Mouse (Mus musculus): ENCODE data around the gene Adgre1. TPM values are rescaled to one million over a fixed set of nuclear protein-coding genes. Genes with fewer than 3 reads are reported as not detected.

The Adgre1 gene
- polyA plus RNA-seq, 1 experiment: 0.01 TPM

GRCm38 (mm10) chr17:57337996-57338395 is 20.5 kb upstream of the Adgre1 start:
- no peak overlapping the region for H3ac ChIP-seq (ENCODE audit: control insufficient read depth, insufficient read length)
- no peaks in the 10 kb centered on the region for H3K79me2 ChIP-seq (ENCODE audit: control insufficient read depth, insufficient read depth)
- H3K4me2 ChIP-seq (ENCODE audit: low read depth): no peak overlapping the region
- no peak overlapping the region for H3K4me3 ChIP-seq
- TF ChIP-seq MAX (IDR thresholded peaks at IDR 0.05; ENCODE audit: low read depth): no peak
- no peak for TF ChIP-seq REST (IDR thresholded peaks at IDR 0.05; ENCODE audit: insufficient read depth, insufficient read length)
- no peak for TF ChIP-seq E2F4 (IDR thresholded peaks at IDR 0.05; ENCODE audit: insufficient read depth)
- no peak for TF ChIP-seq TCF12 (IDR thresholded peaks at IDR 0.05; ENCODE audit: insufficient read depth, poor library complexity, severe bottlenecking)
- no peak for TF ChIP-seq MYOG (IDR thresholded peaks at IDR 0.05; ENCODE audit: control insufficient read depth in 1 of 3, insufficient read depth in 1 of 3, insufficient read length in 2 of 3, low read depth in 2 of 3)
- TF ChIP-seq SRF (IDR thresholded peaks at IDR 0.05; ENCODE audit: control insufficient read depth, insufficient read length, low read depth): no peak
- peaks cover 13% of the 10 kb centered on the region for H3K27me3 ChIP-seq (ENCODE audit: control insufficient read depth, insufficient read depth, insufficient read length)
- H3K36me3 ChIP-seq (ENCODE audit: control insufficient read depth, insufficient read depth): no peaks in the 10 kb centered on the region

- no peaks in the 10 kb centered on the region for H3K36me3 ChIP-seq (ENCODE audit: control insufficient read depth, insufficient read depth)
- H3K4me3 ChIP-seq: no peak overlapping the region
- TF ChIP-seq MAX (IDR thresholded peaks at IDR 0.05; ENCODE audit: low read depth): no peak
- no peak for TF ChIP-seq TCF3 (IDR thresholded peaks at IDR 0.05; ENCODE audit: insufficient read length, low read depth)
- no peak for TF ChIP-seq MYOG (IDR thresholded peaks at IDR 0.05; ENCODE audit: control insufficient read depth in 1 of 3, insufficient read depth in 1 of 3, insufficient read length in 2 of 3, low read depth in 2 of 3)
- TF ChIP-seq REST (IDR thresholded peaks at IDR 0.05; ENCODE audit: insufficient read depth, insufficient read length): no peak
- no peak for TF ChIP-seq CEBPB (IDR thresholded peaks at IDR 0.05; ENCODE audit: insufficient read depth, poor library complexity, severe bottlenecking)
- TF ChIP-seq POLR2AphosphoS2 (IDR thresholded peaks at IDR 0.05; ENCODE audit: insufficient read length, low read depth): no peak
- no peak for TF ChIP-seq SRF (IDR thresholded peaks at IDR 0.05; ENCODE audit: control insufficient read depth, insufficient read length, low read depth)
- no peak for TF ChIP-seq TCF12 (IDR thresholded peaks at IDR 0.05; ENCODE audit: insufficient read depth, poor library complexity, severe bottlenecking)
- H3K27me3 ChIP-seq (ENCODE audit: control insufficient read depth, insufficient read depth, insufficient read length): peaks cover 13% of the 10 kb centered on the region
- no peak overlapping the region for H3K4me2 ChIP-seq (ENCODE audit: low read depth)
- H3ac ChIP-seq (ENCODE audit: control insufficient read depth, insufficient read length): no peak overlapping the region
- no peaks in the 10 kb centered on the region for H3K79me2 ChIP-seq (ENCODE audit: control insufficient read depth, insufficient read depth)
These were observed 19.2 kb upstream of the Adgre1 start for GRCm38 (mm10) chr17:57339298-57339697.

- Histone ChIP-seq H3ac (ENCODE audit: control insufficient read depth, insufficient read length) (no peak overlapping the region), H3K27me3 (ENCODE audit: control insufficient read depth, insufficient read depth, insufficient read length) (peaks cover 13% of the 10 kb centered on the region), H3K4me2 (ENCODE audit: low read depth) (no peak overlapping the region), H3K79me2 (ENCODE audit: control insufficient read depth, insufficient read depth) (no peaks in the 10 kb centered on the region), H3K36me3 (ENCODE audit: control insufficient read depth, insufficient read depth) (no peaks in the 10 kb centered on the region), H3K4me3 (no peak overlapping the region)
- TF ChIP-seq REST (IDR thresholded peaks at IDR 0.05; ENCODE audit: insufficient read depth, insufficient read length): no peak
- TF ChIP-seq USF1 (IDR thresholded peaks at IDR 0.05; ENCODE audit: low read depth): no peak
- TF ChIP-seq MAX (IDR thresholded peaks at IDR 0.05; ENCODE audit: low read depth): no peak
- no peak for TF ChIP-seq MYOD1 (IDR thresholded peaks at IDR 0.05; ENCODE audit: control insufficient read depth in 1 of 3, insufficient read length in 2 of 3, low read depth in 2 of 3)
- TF ChIP-seq POLR2AphosphoS2 (IDR thresholded peaks at IDR 0.05; ENCODE audit: insufficient read length, low read depth): no peak
- TF ChIP-seq POLR2A (IDR thresholded peaks at IDR 0.05; ENCODE audit: insufficient read length, low read depth): no peak
- no peak for TF ChIP-seq TCF12 (IDR thresholded peaks at IDR 0.05; ENCODE audit: insufficient read depth, poor library complexity, severe bottlenecking)
- TF ChIP-seq E2F4 (IDR thresholded peaks at IDR 0.05; ENCODE audit: insufficient read depth): no peak
- TF ChIP-seq SRF (IDR thresholded peaks at IDR 0.05; ENCODE audit: control insufficient read depth, insufficient read length, low read depth): no peak
- TF ChIP-seq TCF3 (IDR thresholded peaks at IDR 0.05; ENCODE audit: insufficient read length, low read depth): no peak
- no peak for TF ChIP-seq CEBPB (IDR thresholded peaks at IDR 0.05; ENCODE audit: insufficient read depth, poor library complexity, severe bottlenecking)
- TF ChIP-seq MYOG (IDR thresholded peaks at IDR 0.05; ENCODE audit: control insufficient read depth in 1 of 3, insufficient read depth in 1 of 3, insufficient read length in 2 of 3, low read depth in 2 of 3): no peak
These were observed 16.9 kb upstream of the Adgre1 start for GRCm38 (mm10) chr17:57341568-57341967.

- Histone ChIP-seq H3K36me3 (ENCODE audit: control insufficient read depth, insufficient read depth) (no peaks in the 10 kb centered on the region), H3K4me2 (ENCODE audit: low read depth) (no peak overlapping the region), H3K4me3 (no peak overlapping the region), H3ac (ENCODE audit: control insufficient read depth, insufficient read length) (no peak overlapping the region), H3K79me2 (ENCODE audit: control insufficient read depth, insufficient read depth) (no peaks in the 10 kb centered on the region), H3K27me3 (ENCODE audit: control insufficient read depth, insufficient read depth, insufficient read length) (peaks cover 4% of the 10 kb centered on the region)
- TF ChIP-seq SRF (IDR thresholded peaks at IDR 0.05; ENCODE audit: control insufficient read depth, insufficient read length, low read depth) (no peak), TCF12 (IDR thresholded peaks at IDR 0.05; ENCODE audit: insufficient read depth, poor library complexity, severe bottlenecking) (no peak), MYOG (IDR thresholded peaks at IDR 0.05; ENCODE audit: control insufficient read depth in 1 of 3, insufficient read depth in 1 of 3, insufficient read length in 2 of 3, low read depth in 2 of 3) (no peak), REST (IDR thresholded peaks at IDR 0.05; ENCODE audit: insufficient read depth, insufficient read length) (no peak), E2F4 (IDR thresholded peaks at IDR 0.05; ENCODE audit: insufficient read depth) (no peak), USF1 (IDR thresholded peaks at IDR 0.05; ENCODE audit: low read depth) (no peak), POLR2AphosphoS2 (IDR thresholded peaks at IDR 0.05; ENCODE audit: insufficient read length, low read depth) (no peak), MAX (IDR thresholded peaks at IDR 0.05; ENCODE audit: low read depth) (no peak), TCF3 (IDR thresholded peaks at IDR 0.05; ENCODE audit: insufficient read length, low read depth) (no peak), POLR2A (IDR thresholded peaks at IDR 0.05; ENCODE audit: insufficient read length, low read depth) (no peak), MYOD1 (IDR thresholded peaks at IDR 0.05; ENCODE audit: control insufficient read depth in 1 of 3, insufficient read length in 2 of 3, low read depth in 2 of 3) (no peak), CEBPB (IDR thresholded peaks at IDR 0.05; ENCODE audit: insufficient read depth, poor library complexity, severe bottlenecking) (no peak)
These were observed 14.3 kb upstream of the Adgre1 start for GRCm38 (mm10) chr17:57344029-57344707.
